Mouse (Mus musculus) frontal cortex, adult 2 months (tissue): ENCODE data around the gene Tnfaip1. TPM values are rescaled to one million over a fixed set of nuclear protein-coding genes. Genes with fewer than 3 reads are reported as not detected.
A peak's percentile ranks its signal among the peaks of the same experiment; 100 is the strongest.
"Not testable (repeated sequence)": the region's sequence is repeated elsewhere in the genome, so short reads cannot be mapped to it uniquely, and the experiment has no call there.

Experiments used
- DNase-seq, 2 experiments: peaks; one replicate each; pipeline ENCODE4 v3.0.0; 2022; ENCODE audit warnings: low spot score in 1 of 2; ENCODE audit errors: extremely low spot score in 1 of 2
- polyA plus RNA-seq: library from polyadenylated mRNA; depleted of rRNA; stranded (reverse); fragments of >200 nt; gene quantifications from 2 replicates; pipeline ENCODE4 v1.2.3, GENCODE M21; 2012

Gene Tnfaip1
- polyA plus RNA-seq, 1 experiment: 36.1 TPM

DNA sequence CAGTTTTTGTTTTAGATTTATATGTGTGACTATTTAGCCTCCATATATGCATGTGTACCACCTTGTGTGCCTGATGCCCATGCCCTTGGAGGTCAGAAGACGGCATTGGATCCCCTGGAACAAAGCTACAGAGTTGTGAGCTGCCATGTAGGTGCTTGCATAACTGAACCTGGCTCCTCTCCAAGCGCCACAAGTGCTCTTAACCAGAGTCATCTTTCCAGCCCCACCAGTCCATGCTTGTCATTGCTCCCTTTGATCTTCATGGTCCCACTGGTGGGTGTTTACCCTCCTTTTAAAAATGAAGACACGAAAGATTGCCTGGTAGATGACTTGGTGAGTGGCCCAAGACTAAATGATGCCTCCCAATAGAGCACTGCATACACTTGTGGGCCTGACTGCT lies 4.2 kb upstream of the Tnfaip1 start:
- DNase-seq: no peak

- no peak for DNase-seq
These were observed 555 bp upstream of the Tnfaip1 start for GRCm38 (mm10) chr11:78536690-78537084.

- DNase-seq: peak in 1 of 2 experiments; percentile 43
These were observed 604 bp downstream of the Tnfaip1 start for GRCm38 (mm10) chr11:78535376-78536079.

- DNase-seq: no peak
These were observed 1.6 kb downstream of the Tnfaip1 start for GRCm38 (mm10) chr11:78534516-78534915.

DNA sequence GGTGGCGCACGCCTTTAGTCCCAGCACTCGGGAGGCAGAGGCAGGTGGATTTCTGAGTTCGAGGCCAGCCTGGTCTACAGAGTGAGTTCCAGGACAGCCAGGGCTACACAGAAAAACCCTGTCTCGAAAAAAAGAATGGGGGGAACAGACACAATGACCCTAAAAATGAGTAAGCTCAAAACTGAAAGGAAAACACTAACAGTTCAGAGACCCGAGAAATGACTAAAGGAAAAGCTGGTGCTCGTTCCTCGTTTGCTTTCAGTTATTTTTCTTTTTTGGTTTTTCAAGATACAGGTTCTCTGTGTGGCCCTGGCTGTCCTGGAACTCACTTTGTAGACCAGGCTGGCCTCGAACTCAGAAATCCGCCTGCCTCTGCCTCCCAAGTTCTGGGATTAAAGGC lies 4.6 kb downstream of the Tnfaip1 start:
- DNase-seq: not testable (repeated sequence)

DNA sequence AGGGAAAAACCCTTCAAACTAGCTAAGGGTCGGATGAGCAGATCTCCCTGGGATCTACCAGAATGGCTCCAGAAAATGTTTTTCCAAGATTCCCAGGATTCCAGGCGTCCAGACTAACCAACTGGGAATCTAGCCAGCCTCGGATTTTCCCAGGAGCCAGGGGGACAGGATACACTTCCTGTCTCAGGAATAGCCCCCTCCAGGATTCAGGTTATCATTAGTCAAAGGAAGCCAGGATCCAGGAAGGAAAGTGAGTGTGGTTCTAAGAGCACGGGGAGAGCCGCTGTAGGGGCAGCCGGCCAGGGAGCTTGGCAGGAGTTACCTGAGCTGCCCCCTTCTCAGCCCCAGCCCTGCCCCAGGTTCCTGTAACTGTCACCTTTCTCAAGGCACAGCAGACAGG lies 5.1 kb downstream of the Tnfaip1 start:
- DNase-seq: no peak

DNA sequence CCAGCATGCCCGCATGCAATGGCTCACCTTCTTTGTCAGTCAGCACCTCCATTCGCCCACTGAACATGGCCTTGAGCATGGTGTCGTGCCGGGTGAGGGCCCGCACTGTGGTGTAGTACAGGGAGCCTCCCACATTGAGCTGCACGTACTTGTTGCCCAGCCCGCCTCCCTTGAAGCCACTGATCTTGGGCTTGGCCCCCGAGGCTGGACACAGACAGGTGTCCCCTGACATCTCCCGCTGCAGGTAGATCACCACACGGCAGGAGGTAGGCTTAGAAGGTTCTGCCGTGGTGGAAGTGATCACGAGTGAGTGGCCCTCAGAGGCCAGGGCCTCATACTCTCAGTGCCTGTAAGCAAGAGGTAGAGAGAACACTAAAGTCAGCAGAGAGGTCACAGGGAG lies 6.1 kb downstream of the Tnfaip1 start:
- DNase-seq: no peak

GRCm38 (mm10) chr11:78528714-78529113 lies 7.4 kb downstream of the Tnfaip1 start:
- no peak for DNase-seq

DNA sequence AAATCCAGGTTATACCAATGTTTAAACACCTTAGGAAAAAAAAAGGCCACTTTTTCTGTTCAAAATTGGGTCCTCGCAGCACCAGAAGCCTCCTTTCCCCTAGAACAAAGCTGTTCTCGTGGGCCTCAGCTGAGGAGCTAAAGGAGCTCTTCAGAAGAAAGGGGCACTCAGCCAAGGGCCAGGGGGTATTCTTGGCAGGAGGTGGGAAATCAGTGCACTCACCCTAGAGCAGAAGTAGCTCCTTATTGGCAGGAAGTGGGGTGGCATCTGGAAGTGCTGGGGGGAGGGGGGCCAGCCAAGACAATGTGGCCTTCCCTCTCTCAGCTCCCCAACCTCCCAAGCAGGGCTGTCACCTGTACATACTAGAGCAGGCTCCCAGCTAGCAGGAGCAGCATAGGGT lies 11.3 kb downstream of the Tnfaip1 start:
- no peak for DNase-seq

DNA sequence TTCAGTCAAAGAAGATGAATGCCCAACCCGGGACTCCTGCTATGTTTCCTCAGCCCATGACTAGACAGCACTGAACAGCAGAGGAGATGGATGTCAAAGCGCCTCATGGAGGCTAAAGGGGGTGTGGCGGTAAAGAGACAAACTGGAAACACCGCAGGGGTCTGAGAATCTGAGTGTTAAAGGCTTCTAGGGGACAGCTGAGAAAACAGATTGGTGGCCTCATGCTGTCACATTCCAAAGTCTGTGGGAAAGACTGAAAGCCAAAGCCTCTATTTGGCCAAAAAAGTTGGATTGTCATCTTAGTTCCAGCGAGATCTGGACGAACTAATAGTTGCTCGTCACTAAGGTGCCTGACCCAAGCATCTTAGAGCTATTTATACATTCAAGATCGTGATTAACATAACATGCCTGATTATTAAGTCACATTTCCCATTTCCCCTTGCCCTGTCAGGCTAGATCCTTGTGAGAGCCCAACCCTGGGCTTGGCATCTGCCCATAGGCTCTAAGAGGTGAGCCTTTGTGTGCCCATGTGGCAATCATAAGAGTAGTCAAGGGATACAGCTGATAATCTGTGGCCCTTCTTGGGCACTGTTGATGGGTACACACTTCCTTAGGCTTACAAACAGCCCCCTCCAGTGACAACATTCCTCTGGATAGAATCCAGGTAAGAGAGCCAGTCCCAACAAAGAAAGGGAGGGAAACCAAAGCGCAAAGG lies 12.7 kb downstream of the Tnfaip1 start:
- DNase-seq: no peak

GRCm38 (mm10) chr11:78522481-78522997 lies 13.6 kb downstream of the Tnfaip1 start:
- no peak for DNase-seq

DNA sequence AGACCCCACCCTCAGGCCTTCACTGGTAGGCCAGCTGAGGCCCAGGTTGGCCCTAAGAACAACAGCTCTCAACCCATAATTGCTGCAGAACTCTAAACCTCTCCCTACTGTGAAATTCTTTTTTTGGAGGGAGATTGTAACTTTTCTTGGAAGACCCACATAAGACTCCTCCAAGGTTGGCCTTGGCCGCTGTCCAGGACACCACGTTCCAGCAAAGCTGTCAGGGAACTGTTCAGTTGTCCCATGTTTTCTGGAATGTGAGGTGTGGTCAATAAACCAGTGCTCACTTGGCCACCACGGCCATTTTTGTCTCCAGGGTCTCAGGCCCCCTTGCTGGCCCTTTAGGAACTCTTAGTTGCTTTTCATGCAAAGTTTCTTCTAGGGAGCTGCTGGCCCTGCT lies 14.3 kb downstream of the Tnfaip1 start:
- DNase-seq: no peak

GRCm38 (mm10) chr11:78518931-78519330 lies 17.2 kb downstream of the Tnfaip1 start:
- no peak for DNase-seq

- no peak for DNase-seq
These were observed 20.4 kb downstream of the Tnfaip1 start for GRCm38 (mm10) chr11:78515549-78516325.

GRCm38 (mm10) chr11:78513106-78513790 lies 22.9 kb downstream of the Tnfaip1 start:
- no peak for DNase-seq

- DNase-seq: peak; percentile 81 to 90
These were observed 23.8 kb downstream of the Tnfaip1 start, which contains the start of the genes Tmem199 and Poldip2 for GRCm38 (mm10) chr11:78512025-78512957. Gene Tmem199 (minus strand): TSS chr11:78512172. Gene Poldip2 (plus strand): TSS chr11:78512193.

DNA sequence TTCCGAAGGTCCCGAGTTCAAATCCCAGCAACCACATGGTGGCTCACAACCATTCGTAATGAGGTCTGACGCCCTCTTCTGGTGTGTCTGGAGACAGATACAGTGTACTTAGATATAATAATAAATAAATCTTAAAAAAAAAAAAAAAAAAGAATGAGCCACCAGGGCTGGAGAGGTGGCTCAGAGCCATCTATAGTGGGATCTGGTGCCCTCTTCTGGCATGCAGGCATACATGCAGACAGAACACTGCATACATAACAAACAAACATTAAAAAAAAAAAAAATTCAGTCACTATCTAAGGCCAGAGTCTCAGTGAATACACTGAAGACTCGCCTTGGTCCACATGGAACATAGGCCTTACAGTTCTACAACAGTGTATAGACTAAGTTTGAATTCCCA lies 27.0 kb downstream of the Tnfaip1 start:
- no peak for DNase-seq

DNA sequence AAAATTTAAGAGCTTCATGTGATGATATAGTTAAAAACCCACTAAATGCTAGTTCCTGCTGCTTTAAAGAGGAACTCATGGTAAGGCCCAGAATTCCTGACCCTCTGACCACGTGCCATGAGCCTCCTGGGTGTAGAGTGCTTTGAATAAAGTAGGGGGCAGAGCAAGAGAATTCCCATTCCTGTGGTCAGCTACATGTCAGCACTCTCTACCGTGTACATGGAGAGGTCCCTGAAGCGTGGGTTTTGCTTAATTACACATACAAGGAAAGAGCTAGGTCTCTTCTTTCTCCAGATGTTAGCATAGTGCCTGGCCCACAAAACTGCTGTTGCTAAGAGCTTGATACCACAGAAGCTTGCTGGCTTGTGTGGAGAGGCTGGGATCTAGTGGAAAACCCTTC lies 30.7 kb downstream of the Tnfaip1 start:
- no peak for DNase-seq

GRCm38 (mm10) chr11:78502909-78503650 lies 33.1 kb downstream of the Tnfaip1 start, which contains the start of gene Sebox:
Gene Sebox (plus strand): TSS chr11:78503447.
- DNase-seq: peak in 1 of 2 experiments; percentile 37
